Mouse (Mus musculus) cerebellum, adult 2 months (tissue): ENCODE measurements around the gene Prkar2b.

Experiments used
- CTCF ChIP-seq: fragments of 200-500 bp; IDR thresholded peaks from 2 replicates; pipeline ENCODE4 v1.5.1; 2011; ENCODE audit warnings: low read depth, mild to moderate bottlenecking, control low read depth, low read length, moderate library complexity, borderline replicate concordance; ENCODE audit not compliant: insufficient read depth
- POLR2A ChIP-seq: fragments of 200-500 bp; IDR thresholded peaks from 2 replicates; pipeline ENCODE4 v1.6.1; 2011; ENCODE audit warnings: low read length, control low read depth, borderline replicate concordance; ENCODE audit not compliant: insufficient read depth

DNA sequence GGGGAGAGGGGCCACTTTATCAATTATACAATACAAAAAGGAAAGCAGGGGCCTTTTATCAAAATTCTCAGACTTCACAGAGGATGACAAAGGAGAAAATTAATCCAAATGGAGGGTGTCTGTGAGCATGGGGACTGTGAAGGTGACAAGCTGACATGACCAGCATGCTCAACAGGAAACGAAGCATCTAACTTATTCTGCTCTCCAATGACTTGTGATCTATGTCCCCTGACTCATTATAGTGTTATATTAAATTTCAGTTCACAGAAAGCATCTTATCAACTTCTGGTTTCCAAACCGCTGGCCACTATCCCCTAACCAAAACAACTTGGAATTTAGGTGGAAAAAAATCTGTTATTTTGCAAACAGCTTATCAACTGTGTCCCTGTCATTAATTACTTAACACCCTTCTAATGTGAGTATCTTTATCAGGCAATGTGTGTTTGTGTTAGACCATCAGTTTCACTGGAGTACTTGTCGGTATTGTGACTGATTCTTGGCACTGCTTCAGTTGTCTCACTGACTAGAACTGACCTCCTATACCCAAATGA lies 63.7 kb downstream of the Prkar2b start:
- TF ChIP-seq CTCF: no peak
- TF ChIP-seq POLR2A: no peak
